Mouse (Mus musculus) liver, embryonic 14.5 days (tissue): ENCODE data around the gene Triobp. TPM values are rescaled to one million over a fixed set of nuclear protein-coding genes. Genes with fewer than 3 reads are reported as not detected.

Experiments
- ATAC-seq: fragments of 200-750 bp; cut with Nextera tagmentation; 2 replicates; pipeline ENCODE4 v1.8.0; 2017; ENCODE audit warnings: moderate number of reproducible peaks, mild to moderate bottlenecking, moderate library complexity; ENCODE audit not compliant: insufficient read depth
- DNase-seq, 3 experiments: peaks; one replicate each; pipeline ENCODE4 v3.0.0-alpha.2; 2012 to 2013; ENCODE audit warnings: low read depth in 3 of 3, low spot score in 3 of 3
- H3K27ac ChIP-seq: fragments of 300-500 bp; sonication (generic); 2 replicates; pipeline ENCODE4 v1.5.1; 2014; ENCODE audit warnings: moderate library complexity, mild to moderate bottlenecking, control low read depth, inconsistent platforms
- H3K27me3 ChIP-seq: fragments of 300-500 bp; sonication (generic); 2 replicates; pipeline ENCODE4 v1.6.1; 2014; ENCODE audit warnings: mild to moderate bottlenecking, low read length, moderate library complexity; ENCODE audit not compliant: control insufficient read depth, insufficient read depth
- H3K36me3 ChIP-seq: fragments of 300-500 bp; sonication (generic); replicated peaks from 2 replicates; pipeline ENCODE4 v1.6.1; 2014; ENCODE audit warnings: low read depth; ENCODE audit not compliant: control insufficient read depth, insufficient read depth
- H3K4me1 ChIP-seq, 2 experiments: fragments of 200-500 bp in 1 of 2; fragments of 300-500 bp in 1 of 2; sonication (generic) in 1 of 2; replicated peaks; 2 replicates each; pipeline ENCODE4 v1.6.1; 2012 to 2014; ENCODE audit warnings: antibody characterized with exemption in 1 of 2, inconsistent platforms in 1 of 2, low read length in 1 of 2; ENCODE audit not compliant: control insufficient read depth in 2 of 2, insufficient read depth in 2 of 2
- H3K4me2 ChIP-seq: fragments of 300-500 bp; sonication (generic); 2 replicates; pipeline ENCODE4 v1.6.1; 2014; ENCODE audit warnings: low read depth, mild to moderate bottlenecking, control low read depth, moderate library complexity
- H3K4me3 ChIP-seq, 2 experiments: fragments of 200-500 bp in 1 of 2; fragments of 300-500 bp in 1 of 2; sonication (generic) in 1 of 2; 2 replicates each; pipeline ENCODE4 v1.5.1; 2012 to 2014; ENCODE audit warnings: low read depth in 2 of 2, low read length in 2 of 2, mild to moderate bottlenecking in 2 of 2, control low read depth in 1 of 2, inconsistent platforms in 1 of 2, moderate library complexity in 1 of 2; ENCODE audit not compliant: insufficient read depth in 1 of 2
- H3K9ac ChIP-seq: fragments of 300-500 bp; sonication (generic); replicated peaks from 2 replicates; pipeline ENCODE4 v1.6.1; 2014; ENCODE audit warnings: mild to moderate bottlenecking, control low read depth, moderate library complexity
- H3K9me3 ChIP-seq: fragments of 300-500 bp; sonication (generic); 2 replicates; pipeline ENCODE4 v1.6.1; 2016; ENCODE audit warnings: low read length, mixed read lengths; ENCODE audit not compliant: control insufficient read depth
- CTCF ChIP-seq: IDR thresholded peaks from 2 replicates; pipeline ENCODE4 v1.5.1; 2016; ENCODE audit warnings: antibody characterized with exemption, low read depth, control low read depth
- EP300 ChIP-seq: IDR thresholded peaks from 2 replicates; pipeline ENCODE4 v1.6.1; 2016; ENCODE audit warnings: antibody characterized with exemption, low read depth
- WGBS: fragments of 180-500 bp; shearing (Covaris S2); extraction: QIAGEN DNeasy Blood & Tissue Kit; methylation state at CpG from one replicate; pipeline ENCODE4 v1.1.7; 2014; ENCODE audit not compliant: insufficient replicate concordance; 5-methylcytosine and 5-hydroxymethylcytosine counted together
- polyA plus RNA-seq, 2 experiments: library from polyadenylated mRNA; depleted of rRNA in 1 of 2; stranded (reverse) in 1 of 2; unstranded in 1 of 2; fragments of >200 nt; fragmentation: Nextera tagmentation in 1 of 2; extraction: Ambion mirVana in 1 of 2; gene quantifications; 2 replicates each; pipeline versions ENCODE4 v1.2.1 to v1.2.3; 2012 to 2014

The Triobp gene
- polyA plus RNA-seq, 2 experiments, result 12.3 to 17.0 TPM

DNA sequence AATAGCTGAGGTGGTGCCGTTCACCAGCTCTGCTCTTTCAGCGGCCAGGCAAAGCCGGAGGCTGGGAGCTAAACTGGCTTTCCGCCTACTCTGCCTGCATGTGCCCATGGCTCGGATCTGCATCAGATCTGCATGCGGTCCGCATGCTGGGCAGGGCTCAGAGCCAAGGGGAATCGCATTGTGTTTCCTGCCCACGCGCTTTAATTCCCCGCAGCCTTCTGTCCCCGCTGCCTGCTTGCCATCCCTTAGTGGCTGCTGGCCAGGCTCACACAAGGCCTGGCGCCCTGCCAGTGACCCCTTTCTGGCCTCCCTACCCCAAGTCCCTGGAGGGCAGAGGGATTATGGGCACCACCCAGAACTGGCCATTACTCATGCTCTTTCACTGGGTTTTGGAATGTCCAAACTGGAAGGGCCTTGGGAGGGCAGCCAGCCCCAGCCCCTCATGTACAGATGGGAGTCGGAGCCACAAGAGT, 41.0 kb downstream of the Triobp start:
- peaks cover 10 to 13% of the 10 kb centered on the region in 2 experiments for H3K4me1 ChIP-seq
- H3K36me3 ChIP-seq, result peaks cover 21% of the 10 kb centered on the region
- no peaks in the 10 kb centered on the region for H3K27me3 ChIP-seq
- 92% methylated on average over 14 of the region's 14 CpGs for WGBS
- H3K9ac ChIP-seq, result no peak overlapping the region
- H3K4me3 ChIP-seq, result no peak overlapping the region
- TF ChIP-seq EP300 (no peak), CTCF (no peak)
- H3K27ac ChIP-seq, result no peak overlapping the region
- no peak for DNase-seq
- no peak for ATAC-seq
- H3K9me3 ChIP-seq, result no peaks in the 10 kb centered on the region
- no peak overlapping the region for H3K4me2 ChIP-seq

- ATAC-seq, result no peak
- Histone ChIP-seq H3K4me2 (no peak overlapping the region), H3K36me3 (peaks cover 29% of the 10 kb centered on the region), H3K27me3 (no peaks in the 10 kb centered on the region), H3K27ac (no peak overlapping the region), H3K9ac (no peak overlapping the region), H3K4me3 (no peak overlapping the region), H3K9me3 (no peaks in the 10 kb centered on the region), H3K4me1 (peaks cover 1 to 4% of the 10 kb centered on the region in 2 experiments)
- TF ChIP-seq CTCF (no peak), EP300 (no peak)
- 75% methylated on average over 14 of the region's 14 CpGs for WGBS
- no peak for DNase-seq
Observed at GRCm38 (mm10) chr15:78989152-78990092, 41.9 kb downstream of the Triobp start.

DNA sequence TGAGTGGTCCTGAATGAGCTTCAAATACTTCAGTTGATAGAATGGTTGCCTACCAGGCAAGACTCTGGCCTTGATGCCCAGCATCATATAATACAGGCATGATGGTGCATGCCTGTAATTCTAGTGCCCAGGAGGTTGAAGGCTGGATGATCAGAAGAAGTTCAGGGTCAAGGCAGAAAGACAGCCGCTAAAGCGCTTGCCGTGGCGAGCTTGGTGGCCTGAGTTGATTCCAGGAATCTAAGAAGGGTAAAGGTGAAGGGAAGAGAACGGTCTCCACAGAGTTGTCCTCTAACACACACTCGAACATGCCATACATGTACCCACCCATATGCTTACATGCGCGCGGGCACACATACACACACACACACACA, 42.6 kb downstream of the Triobp start:
- 87% methylated on average over 9 of the region's 9 CpGs for WGBS
- Histone ChIP-seq H3K27ac (no peak overlapping the region), H3K4me2 (no peak overlapping the region), H3K27me3 (no peaks in the 10 kb centered on the region), H3K9me3 (no peaks in the 10 kb centered on the region), H3K4me3 (no peak overlapping the region), H3K9ac (no peak overlapping the region), H3K4me1 (no peaks in the 10 kb centered on the region), H3K36me3 (peaks cover 35% of the 10 kb centered on the region)
- TF ChIP-seq CTCF (no peak), EP300 (no peak)
- ATAC-seq (no peak), DNase-seq (no peak)

DNA sequence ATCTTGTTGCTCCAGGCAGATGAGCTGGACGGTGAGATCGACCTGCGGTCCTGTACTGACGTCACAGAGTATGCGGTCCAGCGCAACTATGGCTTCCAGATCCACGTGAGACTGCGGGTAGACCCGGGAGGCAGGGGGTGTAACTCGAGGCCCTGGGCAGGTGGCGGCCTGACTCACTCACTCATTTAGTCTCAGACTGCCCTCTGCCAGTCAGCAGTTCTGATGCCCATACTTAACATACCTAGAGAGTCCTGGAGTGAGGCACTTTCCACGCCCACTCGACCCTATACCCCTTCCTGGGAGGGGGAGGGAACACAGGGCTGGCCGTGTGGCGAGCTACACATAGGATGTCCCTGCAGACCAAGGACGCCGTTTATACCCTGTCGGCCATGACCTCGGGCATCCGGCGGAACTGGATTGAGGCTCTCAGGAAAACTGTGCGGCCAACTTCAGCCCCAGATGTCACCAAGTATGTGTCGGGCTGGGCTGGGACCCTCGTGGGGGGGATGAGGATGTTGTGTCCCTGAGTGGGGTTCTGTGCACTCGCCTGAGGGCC, 43.5 kb downstream of the Triobp start:
- Histone ChIP-seq H3K4me1 (peaks cover 0 to 2% of the 10 kb centered on the region in 2 experiments; a peak in 2 of 4 replicates), H3K27ac (no peak overlapping the region), H3K9ac (no peak overlapping the region), H3K9me3 (no peaks in the 10 kb centered on the region), H3K4me2 (no peak overlapping the region), H3K36me3 (peaks cover 37% of the 10 kb centered on the region), H3K4me3 (no peak overlapping the region), H3K27me3 (no peaks in the 10 kb centered on the region)
- TF ChIP-seq EP300, result no peak
- no peak for TF ChIP-seq CTCF
- ATAC-seq (no peak), DNase-seq (no peak)
- WGBS, result 88% methylated on average over 25 of the region's 25 CpGs

GRCm38 (mm10) chr15:78992235-78992634, 44.7 kb downstream of the Triobp start:
- H3K4me3 ChIP-seq, result no peak overlapping the region
- DNase-seq, result no peak
- no peak for ATAC-seq
- TF ChIP-seq CTCF, result peak; percentile 55
- no peak for TF ChIP-seq EP300
- H3K9ac ChIP-seq, result no peak overlapping the region
- H3K4me2 ChIP-seq, result no peak overlapping the region
- peaks cover 37% of the 10 kb centered on the region for H3K36me3 ChIP-seq
- 81% methylated on average over 7 of the region's 7 CpGs for WGBS
- no peak overlapping the region for H3K27ac ChIP-seq
- peaks cover 0 to 3% of the 10 kb centered on the region in 2 experiments; a peak in 2 of 4 replicates for H3K4me1 ChIP-seq
- H3K9me3 ChIP-seq, result no peaks in the 10 kb centered on the region
- no peaks in the 10 kb centered on the region for H3K27me3 ChIP-seq
